Mouse (Mus musculus): ENCODE measurements around the gene Nr6a1. TPM values are rescaled to one million over a fixed set of nuclear protein-coding genes. Genes with fewer than 3 reads are reported as not detected.

The Nr6a1 gene
- polyA plus RNA-seq, 1 experiment = 4.3 TPM

GRCm38 (mm10) chr2:38933931-38934330 is 6.4 kb upstream of the Nr6a1 start:
- Histone ChIP-seq H3K27ac (ENCODE audit: control insufficient read depth, insufficient read depth, low read depth, low read length, poor library complexity) (no peak overlapping the region), H3K4me3 (replicated peaks; ENCODE audit: control insufficient read depth, low read depth, low read length) (no peak overlapping the region), H3K4me1 (ENCODE audit: control insufficient read depth, insufficient read depth, low read length) (no peaks in the 10 kb centered on the region; the same call in 1 of the 2 replicates)
- 52% methylated on average over 2 of the region's 2 CpGs for WGBS
- no peak for TF ChIP-seq POLR2A (IDR thresholded peaks at IDR 0.05; ENCODE audit: borderline replicate concordance, control insufficient read depth, low read depth, low read length)

GRCm38 (mm10) chr2:38931851-38932667 is 4.6 kb upstream of the Nr6a1 start, which contains the start of gene Olfml2a:
TSS of gene Olfml2a (plus strand) at chr2:38931978.
- no peak within 1 kb of the TSS; the same call in 1 of the 2 replicates for H3K27ac ChIP-seq (ENCODE audit: control insufficient read depth, insufficient read depth, low read depth, low read length, poor library complexity)
- H3K4me1 ChIP-seq (ENCODE audit: control insufficient read depth, insufficient read depth, low read length) = no peaks in the 10 kb centered on the region; the same call in 1 of the 2 replicates
- peak within 1 kb of the TSS; percentile 40 for H3K4me3 ChIP-seq (replicated peaks; ENCODE audit: control insufficient read depth, low read depth, low read length)
- 12% methylated on average over 32 of the region's 32 CpGs for WGBS
- TF ChIP-seq POLR2A (IDR thresholded peaks at IDR 0.05; ENCODE audit: borderline replicate concordance, control insufficient read depth, low read depth, low read length) = peak; percentile 28; the same call in 1 of the 2 replicates
- peak; percentile 69 for TF ChIP-seq CTCF (IDR thresholded peaks at IDR 0.05; ENCODE audit: control insufficient read depth, insufficient read depth, low read length)

GRCm38 (mm10) chr2:38930269-38930668 is 2.8 kb upstream of the Nr6a1 start:
- Histone ChIP-seq H3K27ac (ENCODE audit: control insufficient read depth, insufficient read depth, low read depth, low read length, poor library complexity) (no peak overlapping the region), H3K4me3 (replicated peaks; ENCODE audit: control insufficient read depth, low read depth, low read length) (no peak overlapping the region), H3K4me1 (ENCODE audit: control insufficient read depth, insufficient read depth, low read length) (no peaks in the 10 kb centered on the region; the same call in 1 of the 2 replicates)
- WGBS = 86% methylated on average over 2 of the region's 2 CpGs
- TF ChIP-seq POLR2A (IDR thresholded peaks at IDR 0.05; ENCODE audit: borderline replicate concordance, control insufficient read depth, low read depth, low read length) (no peak), CTCF (IDR thresholded peaks at IDR 0.05; ENCODE audit: control insufficient read depth, insufficient read depth, low read length) (no peak)

- Histone ChIP-seq H3K27ac (ENCODE audit: control insufficient read depth, insufficient read depth, low read depth, low read length, poor library complexity) (no peak overlapping the region), H3K4me3 (replicated peaks; ENCODE audit: control insufficient read depth, low read depth, low read length) (peak overlapping the region; percentile 88), H3K4me1 (ENCODE audit: control insufficient read depth, insufficient read depth, low read length) (no peaks in the 10 kb centered on the region; the same call in 1 of the 2 replicates)
- TF ChIP-seq CTCF (IDR thresholded peaks at IDR 0.05; ENCODE audit: control insufficient read depth, insufficient read depth, low read length) (no peak), POLR2A (IDR thresholded peaks at IDR 0.05; ENCODE audit: borderline replicate concordance, control insufficient read depth, low read depth, low read length) (peak; percentile 17; the same call in 1 of the 2 replicates)
- WGBS = under 1% methylated on average over 53 of the region's 53 CpGs
These were observed 1.2 kb downstream of the Nr6a1 start for GRCm38 (mm10) chr2:38926145-38926891.

GRCm38 (mm10) chr2:38925171-38926080 is 2.1 kb downstream of the Nr6a1 start:
- Histone ChIP-seq H3K4me1 (ENCODE audit: control insufficient read depth, insufficient read depth, low read length) (no peaks in the 10 kb centered on the region; the same call in 1 of the 2 replicates), H3K4me3 (replicated peaks; ENCODE audit: control insufficient read depth, low read depth, low read length) (peak overlapping the region; percentile 88), H3K27ac (ENCODE audit: control insufficient read depth, insufficient read depth, low read depth, low read length, poor library complexity) (no peak overlapping the region)
- under 1% methylated on average over 51 of the region's 51 CpGs for WGBS
- TF ChIP-seq POLR2A (IDR thresholded peaks at IDR 0.05; ENCODE audit: borderline replicate concordance, control insufficient read depth, low read depth, low read length) = no peak
- TF ChIP-seq CTCF (IDR thresholded peaks at IDR 0.05; ENCODE audit: control insufficient read depth, insufficient read depth, low read length) = no peak

GRCm38 (mm10) chr2:38924571-38924970 is 2.9 kb downstream of the Nr6a1 start:
- H3K4me3 ChIP-seq (replicated peaks; ENCODE audit: control insufficient read depth, low read depth, low read length) = no peak overlapping the region

GRCm38 (mm10) chr2:38923911-38924310 is 3.6 kb downstream of the Nr6a1 start:
- Histone ChIP-seq H3K27ac (ENCODE audit: control insufficient read depth, insufficient read depth, low read depth, low read length, poor library complexity) (no peak overlapping the region), H3K4me1 (ENCODE audit: control insufficient read depth, insufficient read depth, low read length) (no peaks in the 10 kb centered on the region; the same call in 1 of the 2 replicates), H3K4me3 (replicated peaks; ENCODE audit: control insufficient read depth, low read depth, low read length) (no peak overlapping the region)
- no peak for TF ChIP-seq POLR2A (IDR thresholded peaks at IDR 0.05; ENCODE audit: borderline replicate concordance, control insufficient read depth, low read depth, low read length)
- no peak for TF ChIP-seq CTCF (IDR thresholded peaks at IDR 0.05; ENCODE audit: control insufficient read depth, insufficient read depth, low read length)
- WGBS = 75% methylated on average over 2 of the region's 2 CpGs

More at GRCm38 (mm10) chr2:38924571-38924970, 2.9 kb downstream of the Nr6a1 start:
- Histone ChIP-seq H3K4me1 (ENCODE audit: control insufficient read depth, insufficient read depth, low read length) (no peaks in the 10 kb centered on the region; the same call in 1 of the 2 replicates), H3K27ac (ENCODE audit: control insufficient read depth, insufficient read depth, low read depth, low read length, poor library complexity) (no peak overlapping the region)
- WGBS = 43% methylated on average over 10 of the region's 10 CpGs
- TF ChIP-seq CTCF (IDR thresholded peaks at IDR 0.05; ENCODE audit: control insufficient read depth, insufficient read depth, low read length) = no peak
- TF ChIP-seq POLR2A (IDR thresholded peaks at IDR 0.05; ENCODE audit: borderline replicate concordance, control insufficient read depth, low read depth, low read length) = no peak
